Mouse (Mus musculus) brain, embryonic 14.5 days (tissue): Measurements from ENCODE around the gene Ccr9.

Experiments used
- CTCF ChIP-seq: fragments of 200-500 bp; IDR thresholded peaks from 2 replicates; pipeline ENCODE4 v1.5.1; 2012; ENCODE audit warnings: inconsistent platforms, mild to moderate bottlenecking, moderate library complexity, borderline replicate concordance; ENCODE audit not compliant: insufficient read depth, insufficient read length; ENCODE audit errors: extremely low read depth
- POLR2A ChIP-seq: fragments of 200-500 bp; IDR thresholded peaks from 2 replicates; pipeline ENCODE4 v1.6.1; 2012; ENCODE audit warnings: mild to moderate bottlenecking, inconsistent platforms, borderline replicate concordance; ENCODE audit not compliant: poor library complexity, insufficient read depth, insufficient read length, severe bottlenecking; ENCODE audit errors: extremely low read depth

DNA sequence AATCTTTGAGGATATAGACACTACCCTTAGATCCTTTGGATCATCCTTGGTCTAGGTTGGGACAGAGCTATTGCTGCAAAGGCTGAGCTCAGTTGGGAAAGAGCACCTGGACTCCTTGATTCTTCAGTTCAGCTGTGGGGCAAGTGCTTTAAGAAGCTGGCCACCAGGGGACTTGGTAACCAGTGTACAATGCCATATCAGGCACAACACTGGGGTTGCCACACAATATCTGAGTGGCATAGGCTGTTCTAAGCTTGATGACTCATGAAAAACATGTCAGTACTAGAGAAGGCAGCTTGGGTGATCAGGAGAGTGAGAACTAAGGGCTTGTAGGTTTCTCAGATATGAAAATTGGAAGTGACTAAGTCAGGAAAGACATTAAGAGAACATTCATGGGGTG lies 19.3 kb upstream of the Ccr9 start:
- TF ChIP-seq POLR2A (no peak), CTCF (no peak)
